Mouse (Mus musculus): Measurements from ENCODE around the gene Gm12216.

The Gm12216 gene

DNA sequence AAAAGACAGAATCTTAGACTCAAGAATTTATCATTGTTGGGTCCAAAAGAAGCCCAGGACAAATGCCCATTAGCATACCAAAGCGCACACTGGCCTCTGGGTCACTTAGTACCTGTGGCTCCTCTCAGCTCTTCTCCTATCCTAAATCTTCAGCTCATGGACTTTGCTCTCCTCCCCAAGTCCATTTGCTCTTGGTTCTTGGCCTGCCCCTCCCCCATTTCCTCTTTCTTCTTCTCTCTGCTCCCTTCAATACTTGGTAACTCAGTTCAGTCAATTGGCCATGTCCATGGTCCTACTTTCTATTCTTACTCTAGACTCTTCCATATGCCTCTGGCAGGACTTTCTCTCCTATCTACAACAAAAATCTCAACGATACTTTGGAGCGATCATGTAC, 37.1 kb downstream of the Gm12216 start:
- in situ Hi-C loops (cut with MboI, MseI) = no loop called here

DNA sequence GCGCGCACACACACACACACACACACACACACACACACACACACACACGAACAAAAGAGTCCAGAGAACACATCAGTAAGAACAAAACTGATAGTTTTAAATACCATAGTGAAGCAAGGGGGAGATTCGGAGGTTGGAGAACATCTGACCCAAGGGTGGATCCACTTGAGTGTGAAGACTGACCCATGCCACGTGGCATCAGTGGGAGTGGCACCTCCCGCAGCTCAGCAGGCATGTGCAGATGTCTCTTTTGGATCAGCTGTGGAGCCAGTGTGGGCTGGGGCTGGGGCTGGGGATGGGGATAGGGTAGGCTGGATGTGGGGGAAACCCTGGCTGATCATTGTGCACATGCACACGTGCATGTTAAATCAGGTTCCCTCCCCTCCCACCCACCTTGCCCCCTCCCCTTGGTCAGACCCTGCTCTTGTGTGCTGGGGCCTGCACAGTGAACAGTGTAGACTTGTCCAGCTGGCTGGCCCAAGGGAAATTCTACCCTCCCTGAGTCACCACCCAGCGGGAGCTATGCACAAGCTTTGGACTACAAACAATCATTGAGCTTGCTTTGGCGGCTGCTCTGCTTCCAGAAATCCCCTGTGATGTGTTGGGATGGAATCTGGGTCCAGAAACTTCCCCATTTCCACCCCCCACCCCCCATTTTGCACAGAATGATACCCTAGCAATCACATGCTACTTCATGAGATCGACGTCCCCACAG, 37.7 kb downstream of the Gm12216 start:
- in situ Hi-C loops (cut with MboI, MseI) = no loop called here

DNA sequence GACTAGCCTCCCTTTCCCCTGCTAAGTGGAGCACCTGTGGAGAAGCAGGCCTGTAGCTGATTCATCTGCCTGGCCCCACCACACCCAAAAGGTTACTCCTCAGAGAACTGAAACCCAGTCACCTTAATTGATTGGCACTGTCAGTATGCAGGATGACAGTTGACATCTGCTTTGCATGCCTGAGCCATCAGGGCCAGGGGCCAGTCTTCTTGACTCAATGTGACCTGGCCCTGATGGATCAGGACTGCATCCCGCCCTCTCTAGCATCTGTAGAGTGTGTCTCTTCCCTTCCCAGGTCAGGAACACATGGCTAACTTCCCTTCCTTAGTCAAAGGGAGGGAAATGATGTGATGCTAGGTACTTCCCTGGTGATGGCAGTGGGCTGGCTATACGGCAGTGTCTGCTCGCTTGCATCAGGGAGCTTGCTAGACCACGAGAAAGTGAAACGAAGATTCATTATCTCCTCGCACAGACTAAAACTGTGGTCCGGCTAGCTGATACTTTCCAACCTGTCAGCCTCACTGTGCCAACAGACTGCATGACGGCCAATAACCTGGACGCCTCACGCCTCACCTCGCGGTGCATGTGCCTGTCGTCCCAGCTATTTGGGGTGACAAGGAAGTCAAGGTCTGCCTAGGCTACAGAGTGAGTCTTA, 38.4 kb downstream of the Gm12216 start:
- in situ Hi-C loops (cut with MboI, MseI) = no loop called here

DNA sequence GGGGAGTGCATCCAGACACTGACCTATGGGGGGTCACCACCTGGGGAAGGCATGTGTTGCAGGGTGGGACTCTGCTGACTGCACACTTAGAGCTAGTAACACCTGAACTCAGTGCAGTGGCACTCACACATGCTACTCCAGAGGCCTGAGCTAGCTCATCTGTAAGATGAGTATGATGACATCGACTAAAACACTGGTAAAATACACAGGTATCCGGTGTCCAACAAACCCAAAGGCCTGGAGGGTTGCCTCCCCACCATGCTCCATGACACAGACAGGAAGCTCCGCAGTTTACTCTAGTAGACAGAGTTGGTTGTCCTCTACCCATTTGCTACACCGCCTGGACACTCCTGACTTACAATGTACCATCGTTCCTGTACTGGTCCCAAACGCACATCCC, 39.5 kb downstream of the Gm12216 start:
- in situ Hi-C loops (cut with MboI, MseI) = no loop called here

DNA sequence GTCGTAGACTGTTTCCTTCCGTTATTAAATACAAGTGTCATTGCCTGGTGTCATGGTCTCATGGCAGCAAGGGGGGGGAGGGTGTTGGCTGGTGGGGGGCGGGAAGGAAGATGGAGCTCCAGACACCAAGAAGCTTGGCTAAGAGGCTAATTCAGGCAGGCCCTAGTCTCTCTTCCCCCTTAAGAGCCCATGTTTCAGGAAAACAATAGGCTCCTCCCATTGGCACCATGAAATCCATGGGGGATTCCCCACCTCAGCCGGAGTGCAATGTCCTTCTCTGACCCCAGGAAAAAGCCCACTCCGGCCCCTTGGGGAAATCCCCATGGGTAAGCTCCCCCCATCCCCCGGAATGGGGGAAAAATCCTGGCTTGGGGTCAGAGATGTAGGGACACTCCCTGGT, 40.3 kb downstream of the Gm12216 start:
- in situ Hi-C loops (cut with MboI, MseI) = no loop called here

DNA sequence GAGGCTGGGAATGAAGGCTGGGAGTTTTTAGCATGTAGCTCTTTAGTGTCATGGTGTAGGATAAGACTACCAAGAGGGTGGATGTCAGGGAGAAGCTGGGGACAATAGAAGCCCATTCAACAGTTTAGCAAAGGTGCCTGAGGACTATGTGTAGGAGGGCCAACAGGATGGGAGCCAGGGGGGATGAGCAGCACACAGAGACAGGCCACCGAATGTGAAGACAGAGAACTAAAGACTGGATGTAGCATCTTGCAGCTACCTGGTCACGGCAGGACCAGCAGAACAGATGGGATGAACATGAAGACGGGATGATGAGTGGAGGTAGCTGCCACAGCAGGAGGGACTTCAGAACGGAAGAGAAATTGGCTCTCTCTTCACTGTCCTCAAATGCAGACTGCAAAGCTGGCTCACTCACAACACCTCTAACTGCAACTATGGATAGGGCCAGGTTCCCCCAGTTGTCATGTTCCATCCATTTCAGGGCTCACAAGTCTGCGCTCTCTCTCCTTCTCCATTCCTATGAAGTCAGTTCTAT, 42.1 kb downstream of the Gm12216 start:
- in situ Hi-C loops (cut with MboI, MseI) = no loop called here

DNA sequence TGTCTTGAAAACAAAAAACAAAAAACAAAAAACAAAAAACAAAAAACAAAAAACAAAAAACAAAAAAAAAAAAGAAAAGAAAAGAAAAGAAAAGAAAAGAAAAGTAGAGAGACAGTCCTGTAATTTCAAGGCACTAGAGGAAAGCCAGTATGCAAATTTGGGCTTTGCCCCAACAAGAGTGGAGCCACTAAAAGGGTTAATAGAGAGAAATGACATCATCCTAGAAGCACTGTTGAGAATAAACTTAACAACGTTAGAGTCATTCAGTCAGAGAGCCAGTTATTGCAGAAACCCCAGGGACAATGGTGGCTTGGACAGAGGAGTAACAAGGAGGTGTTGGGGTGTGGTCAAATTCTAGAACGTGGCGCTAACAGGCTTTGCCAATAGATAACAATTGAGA, 44.2 kb downstream of the Gm12216 start:
- in situ Hi-C loops (cut with MboI, MseI) = no loop called here

DNA sequence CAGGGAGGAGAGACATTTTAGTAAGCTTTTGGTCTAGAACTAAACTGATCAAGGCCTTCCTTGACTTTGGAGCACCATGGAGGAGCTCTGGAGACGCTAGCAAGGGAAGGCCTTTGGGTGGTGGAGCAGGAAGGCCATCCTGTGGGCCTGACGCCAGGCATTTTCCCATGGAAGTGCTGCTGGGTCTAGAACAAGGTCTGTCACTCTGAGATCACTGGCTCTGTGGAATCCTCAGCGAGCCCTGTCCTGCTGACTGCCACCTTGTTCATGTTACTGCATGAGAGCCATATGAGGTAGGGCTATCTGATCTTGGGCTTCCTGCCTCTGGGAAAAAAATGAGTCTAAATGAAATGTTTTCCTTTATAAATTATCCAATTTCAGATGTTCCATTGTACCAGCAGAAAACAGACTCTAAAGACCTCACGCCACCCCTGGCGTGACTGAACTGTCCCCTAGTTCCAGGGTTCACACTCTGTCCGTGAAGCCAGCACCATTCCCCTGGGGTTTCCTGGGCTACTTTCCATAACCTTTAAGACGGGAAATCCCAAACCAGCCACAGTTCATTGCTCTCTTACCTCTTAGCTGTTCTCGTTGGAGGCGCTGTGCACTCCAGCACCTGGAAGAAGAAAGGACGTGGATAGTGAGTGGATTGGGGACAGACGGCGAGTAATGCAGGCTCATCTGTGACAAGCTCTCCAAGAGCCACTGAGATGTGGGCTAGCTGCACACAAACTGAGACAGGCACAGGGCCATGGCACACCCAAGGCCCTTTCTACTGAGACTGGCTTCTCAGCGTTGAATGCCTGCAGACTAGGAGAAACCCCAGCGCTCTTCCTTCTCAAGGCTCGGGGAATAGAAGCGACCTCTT, 45.8 kb downstream of the Gm12216 start:
- in situ Hi-C loops (cut with MboI, MseI) = no loop called here

DNA sequence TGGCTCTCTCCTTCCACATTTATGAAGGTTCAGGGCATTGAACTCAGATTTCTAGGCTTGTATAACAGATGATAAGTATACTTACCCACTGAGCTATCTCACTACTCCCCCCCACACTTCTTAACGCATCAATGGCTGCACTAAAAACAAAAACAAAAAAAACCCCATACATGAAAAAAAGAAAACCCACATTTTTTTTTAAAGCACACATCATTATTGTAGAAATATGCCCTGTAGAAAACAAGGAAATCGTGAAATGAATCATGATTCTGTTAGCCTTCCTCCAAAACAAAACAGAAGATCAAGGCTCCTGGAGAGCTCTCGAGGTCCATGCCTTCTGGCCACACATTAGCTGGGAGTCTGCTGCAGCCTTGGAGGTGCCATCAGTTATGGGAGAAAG, 47.7 kb downstream of the Gm12216 start:
- in situ Hi-C loops (cut with MboI, MseI) = no loop called here

DNA sequence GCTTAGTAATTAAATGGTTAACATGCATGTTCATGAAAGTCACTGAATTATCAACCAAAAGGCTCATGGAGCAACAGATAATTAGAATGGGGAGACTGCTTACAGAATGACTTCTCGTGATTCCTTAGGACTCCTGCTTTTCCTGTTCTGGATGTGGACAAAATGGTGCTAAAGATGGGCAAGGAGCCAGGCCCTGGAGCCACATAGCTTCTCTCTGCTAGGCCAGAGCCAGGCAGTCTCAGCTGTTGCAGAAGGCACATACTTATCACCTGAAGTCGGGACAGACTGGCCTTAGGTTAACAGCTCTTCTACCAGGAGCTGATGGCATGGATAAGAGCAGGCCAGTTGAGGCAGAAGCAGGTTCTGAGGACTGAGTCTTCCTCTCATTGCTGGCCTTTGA, 48.3 kb downstream of the Gm12216 start:
- in situ Hi-C loops (cut with MboI, MseI) = no loop called here

DNA sequence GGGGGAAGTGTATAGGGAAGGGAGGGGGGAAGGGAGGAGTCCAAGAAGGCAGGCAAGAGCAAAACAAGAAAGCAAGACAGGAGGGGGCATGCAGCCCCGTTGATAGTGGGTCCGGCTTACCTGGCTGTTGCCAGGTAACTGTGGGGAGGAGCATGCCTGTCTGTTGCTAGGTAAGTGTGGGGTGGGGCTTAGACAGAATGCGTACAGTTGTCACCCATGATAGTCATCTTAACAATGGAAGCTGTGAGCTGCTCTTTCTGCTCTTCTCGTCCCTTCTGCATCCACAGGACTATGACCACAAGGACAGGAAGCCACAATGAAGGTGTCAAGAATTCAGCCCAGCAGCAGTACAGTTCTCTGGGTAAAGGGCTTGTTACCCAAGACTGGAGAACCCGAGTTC, 48.9 kb downstream of the Gm12216 start:
- in situ Hi-C loops (cut with MboI, MseI) = no loop called here

DNA sequence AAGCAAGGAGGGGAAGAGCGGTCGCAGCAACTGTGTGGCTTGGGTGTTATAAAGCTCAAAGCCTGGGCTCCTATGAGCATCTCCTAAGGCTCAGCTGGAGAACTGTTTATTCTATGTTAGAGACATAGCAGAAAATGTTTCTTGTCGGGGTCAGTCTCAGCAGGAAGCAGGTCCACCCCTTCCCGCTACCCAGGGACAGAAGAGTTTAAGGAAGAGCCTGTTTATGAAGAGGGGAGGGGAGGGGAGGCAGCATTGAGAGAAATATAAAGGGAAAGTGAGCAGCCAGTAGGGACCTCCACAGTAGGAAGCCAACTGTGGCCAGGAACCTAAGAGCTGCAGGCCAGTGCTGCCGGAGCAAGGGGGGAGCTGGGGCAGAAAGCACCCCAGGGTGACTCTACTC, 49.7 kb downstream of the Gm12216 start:
- in situ Hi-C loops (cut with MboI, MseI) = loop anchor here (10.0 kb wide), 1 partner anchor 705 kb away; no protein-coding TSS in a partner anchor

DNA sequence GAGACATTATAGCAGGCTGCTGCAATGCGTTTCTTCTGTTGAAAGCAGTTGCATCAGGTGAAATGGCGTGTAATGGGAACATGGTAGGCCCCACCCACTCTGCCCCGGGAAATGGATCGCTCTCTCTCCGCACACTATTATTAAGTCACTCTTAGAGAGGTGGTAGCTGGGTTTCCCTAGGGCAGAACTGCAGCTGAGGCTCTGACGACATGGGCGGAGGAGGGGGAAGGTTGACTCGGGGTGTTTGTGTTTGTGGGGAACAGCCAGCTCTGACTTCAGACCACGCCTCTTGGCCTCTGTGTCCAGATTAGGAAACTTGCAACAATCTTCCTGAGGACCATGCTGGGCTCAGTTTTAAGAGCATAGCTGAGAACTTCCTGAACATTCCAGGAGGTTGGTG, 53.3 kb downstream of the Gm12216 start:
- in situ Hi-C loops (cut with MboI, MseI) = loop anchor here (10.0 kb wide), 1 partner anchor 701 kb away; no protein-coding TSS in a partner anchor

DNA sequence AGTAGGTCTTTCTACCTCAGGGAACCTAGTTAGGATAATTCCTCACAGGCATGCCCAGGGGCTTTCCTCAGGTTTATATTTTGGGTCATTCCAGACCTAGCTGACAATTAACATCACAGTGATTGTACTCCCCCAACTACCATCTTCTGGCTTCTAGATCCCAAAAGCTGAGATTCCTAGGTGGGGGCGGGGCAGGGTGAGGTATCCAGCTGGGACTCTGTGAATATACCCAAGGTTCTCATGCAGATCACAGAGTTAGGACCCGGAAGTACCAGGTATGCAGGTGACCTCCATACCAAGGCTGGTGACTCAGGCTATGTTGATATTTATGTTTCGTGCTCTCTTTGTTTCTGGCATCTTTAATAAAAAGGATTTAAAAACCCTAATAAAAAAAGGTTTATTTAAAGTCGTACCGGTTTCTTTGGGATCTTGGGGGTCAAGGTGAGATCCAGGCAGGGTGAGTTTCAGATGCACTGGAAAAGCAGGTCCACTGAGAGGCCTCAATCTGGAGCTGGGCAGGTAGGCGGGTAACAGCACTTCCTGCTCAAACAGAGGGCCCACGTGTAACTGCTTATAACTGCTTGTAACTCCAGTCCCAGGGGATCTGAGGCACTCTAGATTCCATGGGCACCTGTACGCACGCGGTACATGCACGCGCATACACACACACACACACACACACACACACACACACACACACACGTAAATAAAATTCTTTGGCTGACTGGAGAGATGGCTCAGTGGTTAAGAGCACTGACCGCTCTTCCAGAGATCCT, 54.3 kb downstream of the Gm12216 start:
- in situ Hi-C loops (cut with MboI, MseI) = loop anchor here (10.0 kb wide), 1 partner anchor 700 kb away; no protein-coding TSS in a partner anchor

DNA sequence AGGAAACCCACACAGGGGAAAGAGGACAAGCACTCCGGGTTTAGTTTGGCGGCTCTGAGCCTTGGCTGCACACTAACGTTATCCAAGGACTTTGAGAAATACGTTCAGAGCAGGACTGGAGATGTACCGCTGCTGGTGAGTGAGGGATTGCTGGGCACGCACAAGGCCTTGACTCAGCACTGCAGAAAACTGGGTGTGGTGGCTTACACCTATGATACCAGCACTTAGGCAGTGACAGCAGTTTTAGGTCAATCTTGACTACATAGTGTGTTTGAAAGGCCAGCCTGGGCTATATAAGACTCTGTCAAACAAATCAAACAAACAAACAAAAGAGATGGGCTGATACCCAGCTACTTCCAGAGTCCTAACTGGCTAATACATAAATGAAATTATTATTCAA, 55.6 kb downstream of the Gm12216 start:
- in situ Hi-C loops (cut with MboI, MseI) = loop anchor here (10.0 kb wide), 1 partner anchor 699 kb away; no protein-coding TSS in a partner anchor

DNA sequence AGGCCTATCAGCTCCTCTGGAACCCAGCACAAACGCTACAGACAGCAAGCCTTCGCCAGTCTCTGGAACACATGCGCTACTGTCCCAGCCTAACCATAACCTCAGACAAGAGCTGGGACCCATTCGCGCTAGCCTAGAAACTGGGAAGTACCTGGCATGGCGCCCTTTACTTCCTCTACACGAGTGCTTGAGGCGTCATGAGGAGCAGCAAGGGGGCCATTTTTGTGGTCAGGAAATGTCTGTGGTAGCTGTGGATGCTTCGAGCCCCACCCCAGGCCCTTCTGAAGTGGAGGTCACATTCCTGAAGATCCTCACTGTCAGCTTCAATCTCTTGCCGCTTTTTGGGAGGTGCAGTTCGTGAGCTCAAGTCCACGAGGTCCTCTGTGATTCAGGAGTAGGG, 56.0 kb downstream of the Gm12216 start:
- in situ Hi-C loops (cut with MboI, MseI) = loop anchor here (10.0 kb wide), 1 partner anchor 698 kb away; no protein-coding TSS in a partner anchor

DNA sequence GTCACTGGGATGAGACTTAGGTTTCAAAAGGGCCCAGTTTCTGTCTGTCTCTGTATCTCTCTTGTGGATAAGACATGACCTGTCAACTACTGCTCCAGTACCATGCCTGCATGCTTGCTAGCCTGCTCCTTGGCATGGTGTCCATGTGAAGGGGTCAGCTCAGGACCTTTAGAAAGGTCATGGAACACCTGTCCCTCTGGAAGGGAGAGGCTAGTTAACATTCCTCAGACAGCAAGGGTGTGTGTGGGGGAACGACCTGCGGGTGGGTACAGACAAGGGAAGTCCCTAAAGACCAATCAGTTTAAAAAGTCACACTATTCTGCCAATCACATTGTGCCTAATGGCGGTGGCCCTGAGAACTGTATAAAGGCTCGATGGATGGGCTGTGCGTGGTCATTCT, 58.1 kb downstream of the Gm12216 start:
- in situ Hi-C loops (cut with MboI, MseI) = loop anchor here (10.0 kb wide), 1 partner anchor 696 kb away; no protein-coding TSS in a partner anchor

DNA sequence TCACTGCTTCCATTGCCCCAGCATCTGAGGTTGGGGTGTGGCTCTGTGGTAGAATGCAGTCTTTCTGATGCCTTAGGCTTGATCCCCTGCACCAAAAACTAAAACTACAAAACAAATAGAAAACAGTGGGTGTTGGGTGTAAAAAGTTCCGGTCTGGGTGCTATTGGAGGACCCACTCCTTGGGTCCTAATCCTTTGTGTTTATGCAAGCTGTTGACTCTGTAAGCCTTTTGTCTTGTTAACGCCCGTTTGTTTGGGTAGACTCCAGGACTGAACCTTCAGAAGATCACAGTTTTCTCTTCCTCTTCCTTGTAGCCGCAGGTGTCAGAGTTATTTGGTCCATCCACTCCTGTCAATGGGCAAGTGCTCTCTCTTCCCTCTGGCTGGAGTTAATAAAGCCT, 59.0 kb downstream of the Gm12216 start:
- in situ Hi-C loops (cut with MboI, MseI) = loop anchor here (10.0 kb wide), 1 partner anchor 695 kb away; no protein-coding TSS in a partner anchor

DNA sequence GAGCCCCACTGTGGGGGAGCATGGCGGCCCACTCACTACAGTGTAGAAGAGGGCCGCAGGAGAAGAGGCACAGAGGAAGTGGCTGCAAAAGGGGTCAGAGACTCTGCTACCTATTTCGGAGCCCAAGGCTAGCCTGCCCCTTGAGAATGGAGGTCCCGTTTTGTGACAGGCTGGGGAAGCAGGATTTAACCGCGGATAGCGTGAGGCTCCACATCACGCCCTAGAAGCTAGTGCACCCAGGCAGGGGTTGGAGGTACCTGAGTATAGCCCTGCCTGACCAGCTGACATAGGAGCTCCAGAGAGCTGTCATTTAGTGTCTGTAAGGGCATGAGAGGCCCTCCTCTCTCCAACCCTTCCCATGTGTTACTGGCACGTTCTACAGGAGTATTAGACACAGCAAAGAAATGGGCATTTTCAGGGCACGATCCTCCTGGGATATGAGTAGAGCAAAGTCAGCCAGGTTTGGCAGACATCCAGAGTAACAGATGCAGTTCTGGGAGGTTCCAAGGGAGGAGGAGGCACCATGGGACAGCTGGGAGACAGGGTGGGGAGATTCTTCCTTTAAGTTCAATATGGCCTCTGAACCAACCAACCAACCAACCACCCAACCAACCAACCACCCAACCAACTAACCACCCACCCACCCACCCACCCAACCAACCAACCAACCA, 60.9 kb downstream of the Gm12216 start:
- in situ Hi-C loops (cut with MboI, MseI) = no loop called here

DNA sequence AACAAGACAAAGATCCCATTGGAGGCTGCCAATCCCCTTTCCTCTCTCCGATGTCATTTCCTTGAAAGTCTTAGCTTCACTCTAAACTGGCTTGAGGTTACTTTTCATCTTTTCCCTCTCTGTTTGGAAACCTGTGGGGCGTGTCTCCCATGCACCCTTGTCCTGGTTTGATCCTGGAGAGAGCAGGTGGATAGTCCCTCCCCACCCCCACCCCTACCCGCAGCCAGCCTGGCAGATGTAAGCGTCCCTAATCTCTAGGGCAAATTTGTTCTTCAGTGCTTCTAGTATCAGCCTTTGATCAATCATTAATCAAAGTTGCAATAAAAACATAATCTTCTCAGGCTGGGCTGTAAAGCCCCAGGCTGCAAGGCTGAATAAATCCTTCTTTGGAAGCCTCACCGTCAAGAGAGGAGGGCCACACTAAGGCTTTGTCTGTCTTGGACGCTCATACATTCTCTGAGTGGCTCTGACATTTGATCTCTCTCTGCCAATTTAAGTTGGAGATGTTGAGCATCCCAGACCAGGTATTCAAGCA, 61.6 kb downstream of the Gm12216 start:
- in situ Hi-C loops (cut with MboI, MseI) = no loop called here

Measured in T-helper 2 cell (primary cell).